In the genomic region with DNA sequence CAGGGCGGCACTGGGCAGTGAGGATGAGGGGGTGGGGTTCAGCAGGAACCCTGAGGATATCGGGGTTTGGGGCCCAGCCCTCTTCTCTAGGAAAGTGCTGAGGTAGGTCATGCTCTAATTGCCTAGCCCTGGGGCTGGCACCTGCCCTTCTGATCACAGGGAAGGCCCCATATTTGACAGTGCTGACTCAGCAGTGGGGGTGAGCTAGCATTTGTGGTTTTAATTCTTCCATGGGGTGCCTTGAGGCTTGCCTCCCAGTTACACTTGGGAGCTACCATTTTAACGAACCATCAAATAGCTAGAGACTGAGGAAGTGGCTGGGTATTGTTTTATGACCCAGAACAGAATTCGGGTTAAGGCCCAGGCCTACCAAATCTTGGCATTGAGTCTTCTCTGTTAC, we compare ENCODE assay signal across 21 mouse cellular contexts. TPM values are rescaled to one million over a fixed set of nuclear protein-coding genes. Genes with fewer than 3 reads are reported as not detected.
DNase-seq lines count a peak whose midpoint lies in the region; ATAC-seq and TF ChIP-seq lines count a peak whose summit lies in the region.
"Had no signal": no experiment of that assay in that cellular context is flagged by ENCODE, and none has a peak within 500 bp of the region (broad histone marks: within the 10 kb centered on the region; RNA-seq: fewer than 3 reads in every experiment).

No protein-coding gene starts in this region.

- H3K9me3 ChIP-seq in megakaryocyte, embryonic 14.5 days = no peaks in the 10 kb centered on the region
- H3K9me3 ChIP-seq in E14TG2a.4 (ENCODE audit: low read length) = no peaks in the 10 kb centered on the region
- H3K9me3 ChIP-seq: embryonic facial prominence, embryonic 12.5 days; forebrain, embryonic 12.5 days; G1E; heart, embryonic 15.5 days; hindbrain, embryonic 13.5 days had no signal

- H3K4me1 ChIP-seq in megakaryocyte, embryonic 14.5 days = peaks cover 63% of the 10 kb centered on the region
- H3K4me1 ChIP-seq in E14TG2a.4 (replicated peaks; ENCODE audit: low read depth, low read length) = peaks cover 78% of the 10 kb centered on the region
- H3K4me1 ChIP-seq: embryonic facial prominence, embryonic 12.5 days; forebrain, embryonic 12.5 days; hindbrain, embryonic 13.5 days had no signal

- H3K36me3 ChIP-seq in megakaryocyte, embryonic 14.5 days (replicated peaks; ENCODE audit: low read length) = no peaks in the 10 kb centered on the region
- H3K36me3 ChIP-seq in E14TG2a.4 (ENCODE audit: insufficient read depth, low read length) = no peaks in the 10 kb centered on the region
- H3K36me3 ChIP-seq: embryonic facial prominence, embryonic 12.5 days; forebrain, embryonic 12.5 days; G1E; heart, embryonic 15.5 days; hindbrain, embryonic 13.5 days had no signal

- H3K4me3 ChIP-seq in megakaryocyte, embryonic 14.5 days (replicated peaks) = peak overlapping the region; percentile 69
- peak overlapping the region; percentile 45 for H3K4me3 ChIP-seq in E14TG2a.4 (replicated peaks; ENCODE audit: low read length)
- H3K4me3 ChIP-seq: embryonic facial prominence, embryonic 12.5 days; forebrain, embryonic 12.5 days; hindbrain, embryonic 13.5 days had no signal

- ATAC-seq in megakaryocyte, adult 5-6 weeks (ENCODE audit: poor library complexity, severe bottlenecking) = no peak
- peak; percentile 31 for ATAC-seq in CD4-positive, CD25-positive, alpha-beta regulatory T cell, adult 4 months
- ATAC-seq: forebrain, postnatal 0 days; hindbrain, postnatal 0 days; intestine, embryonic 16.5 days had no signal

- TF ChIP-seq CTCF in E14TG2a.4 (conservative IDR thresholded peaks at IDR 0.05; ENCODE audit: low read length) = no peak

- H3K27me3 ChIP-seq in megakaryocyte, embryonic 14.5 days (replicated peaks) = peaks cover 70% of the 10 kb centered on the region
- H3K27me3 ChIP-seq in E14TG2a.4 (ENCODE audit: insufficient read depth, low read length) = peaks cover 26% of the 10 kb centered on the region
- H3K27me3 ChIP-seq: hindbrain, embryonic 13.5 days had no signal

- peak; percentile 60 for DNase-seq in induced T-regulatory cell, adult 2 months (ENCODE audit: low read depth)
- no peak for DNase-seq in left cerebral cortex, adult 18-20 months (ENCODE audit: low spot score in 2 of 2)
- DNase-seq in right cerebral cortex, postnatal 4 days = no peak
- DNase-seq: adrenal gland, postnatal 14 days; cerebellum, adult 11-12 months; cerebellum, adult 9-10 months; cerebellum, postnatal 25 days; forebrain, postnatal 0 days; gastrocnemius, postnatal 14 days; heart, postnatal 14 days had no signal

RNA-seq across cellular contexts. Expression of a gene that starts 16.0 kb away (rescaled TPM):
- polyA plus RNA-seq in megakaryocyte, embryonic 14.5 days (2012; ENCODE audit: insufficient read depth, low replicate concordance) = 0.44 TPM in 1 of 2 replicates, not detected in the other
- total RNA-seq in megakaryocyte, adult 5-6 weeks (2015) = 1.5 and 3.1 TPM in 2 replicates
- 2.5 and 3.2 TPM in 2 replicates for total RNA-seq in megakaryocyte, adult 5-6 weeks (2017)
- polyA plus RNA-seq in CD4-positive, CD25-positive, alpha-beta regulatory T cell, adult 4 months (2017; shearing (Covaris generic)) = 100 to 1,000 TPM; 300 to 441 TPM
- total RNA-seq in left cerebral cortex, adult 18-20 months (2021) = 1 to 10 TPM; 1.5 to 3.1 TPM
- polyA plus RNA-seq: G1E had no signal

RNA-seq across cellular contexts. Expression of a gene that starts 31.8 kb away (rescaled TPM):
- polyA plus RNA-seq in megakaryocyte, embryonic 14.5 days (2012; ENCODE audit: insufficient read depth, low replicate concordance) = 1.2 TPM in 1 of 2 replicates, not detected in the other
- 7.2 and 9.8 TPM in 2 replicates for total RNA-seq in megakaryocyte, adult 5-6 weeks (2015)
- 6.4 and 14.0 TPM in 2 replicates for total RNA-seq in megakaryocyte, adult 5-6 weeks (2017)
- 1 to 10 TPM; 1.9 TPM for polyA plus RNA-seq in CD4-positive, CD25-positive, alpha-beta regulatory T cell, adult 4 months (2017; shearing (Covaris generic))
- total RNA-seq in left cerebral cortex, adult 18-20 months (2021) = 1 to 10 TPM in 1 of 2 experiments, under 1 TPM in 1; 0.87 to 1.3 TPM
